Mouse (Mus musculus) testis, adult 2 months (tissue): ENCODE results near the gene Rpl18. TPM values are rescaled to one million over a fixed set of nuclear protein-coding genes. Genes with fewer than 3 reads are reported as not detected.

ENCODE experiments used
- H3K27ac ChIP-seq: fragments of 200-500 bp; 2 replicates; pipeline ENCODE4 v1.5.1; 2012; ENCODE audit warnings: low read depth, low read length; ENCODE audit not compliant: control insufficient read depth, insufficient read depth
- H3K27me3 ChIP-seq: fragments of 200-500 bp; 2 replicates; pipeline ENCODE4 v1.6.1; 2012; ENCODE audit warnings: mild to moderate bottlenecking, low read length, moderate library complexity; ENCODE audit not compliant: control insufficient read depth, insufficient read depth
- H3K36me3 ChIP-seq: fragments of 200-500 bp; 2 replicates; pipeline ENCODE4 v1.6.1; 2012; ENCODE audit warnings: mild to moderate bottlenecking, low read length; ENCODE audit not compliant: control insufficient read depth, insufficient read depth
- H3K4me1 ChIP-seq: fragments of 200-500 bp; 2 replicates; pipeline ENCODE4 v1.6.1; 2012; ENCODE audit warnings: low read length; ENCODE audit not compliant: control insufficient read depth, insufficient read depth
- H3K4me3 ChIP-seq: fragments of 200-500 bp; 2 replicates; pipeline ENCODE4 v1.5.1; 2012; ENCODE audit warnings: low read depth, mild to moderate bottlenecking, low read length, moderate library complexity, mixed read lengths; ENCODE audit not compliant: control insufficient read depth
- CTCF ChIP-seq: fragments of 200-500 bp; IDR thresholded peaks from 2 replicates; pipeline ENCODE4 v1.5.1; 2012; ENCODE audit warnings: low read depth, mild to moderate bottlenecking, inconsistent platforms, low read length, moderate library complexity; ENCODE audit not compliant: control insufficient read depth, insufficient read depth, insufficient replicate concordance
- POLR2A ChIP-seq: fragments of 200-500 bp; IDR thresholded peaks from 2 replicates; pipeline ENCODE4 v1.6.1; 2012; ENCODE audit warnings: low read depth, mild to moderate bottlenecking, inconsistent platforms, low read length, moderate library complexity; ENCODE audit not compliant: control insufficient read depth
- polyA plus RNA-seq: library from polyadenylated mRNA; depleted of rRNA; stranded (reverse); fragments of >200 nt; gene quantifications from 2 replicates; pipeline ENCODE4 v1.2.3, GENCODE M21; 2012

Rpl18 gene
- polyA plus RNA-seq, 1 experiment: 517 TPM

GRCm38 (mm10) chr7:45711316-45712021 lies 3.8 kb upstream of the Rpl18 start:
- Histone ChIP-seq H3K27me3 (no peaks in the 10 kb centered on the region), H3K36me3 (peaks cover 4% of the 10 kb centered on the region), H3K27ac (peak overlapping the region; percentile 26; the same call in 1 of the 2 replicates), H3K4me3 (no peak overlapping the region; the same call in 1 of the 2 replicates), H3K4me1 (peaks cover 47% of the 10 kb centered on the region)
- TF ChIP-seq POLR2A (no peak), CTCF (no peak)

- no peaks in the 10 kb centered on the region for H3K27me3 ChIP-seq
- TF ChIP-seq CTCF (no peak), POLR2A (no peak)
- peaks cover 4% of the 10 kb centered on the region for H3K36me3 ChIP-seq
- H3K4me3 ChIP-seq: peak overlapping the region; percentile 14; the same call in 1 of the 2 replicates
- peaks cover 42% of the 10 kb centered on the region for H3K4me1 ChIP-seq
- peak overlapping the region; percentile 47 for H3K27ac ChIP-seq
Measured at GRCm38 (mm10) chr7:45712022-45712757, 3.1 kb upstream of the Rpl18 start.

- H3K27me3 ChIP-seq: no peaks in the 10 kb centered on the region
- no peak overlapping the region for H3K4me3 ChIP-seq
- TF ChIP-seq POLR2A (no peak), CTCF (no peak)
- peaks cover 4% of the 10 kb centered on the region for H3K36me3 ChIP-seq
- peaks cover 31% of the 10 kb centered on the region for H3K4me1 ChIP-seq
- peak overlapping the region; percentile 19; the same call in 1 of the 2 replicates for H3K27ac ChIP-seq
Measured at GRCm38 (mm10) chr7:45713396-45713795, 1.9 kb upstream of the Rpl18 start.

- Histone ChIP-seq H3K4me1 (peaks cover 26% of the 10 kb centered on the region), H3K27ac (peak overlapping the region; percentile 75), H3K36me3 (peaks cover 4% of the 10 kb centered on the region), H3K27me3 (no peaks in the 10 kb centered on the region), H3K4me3 (peak overlapping the region; percentile 94)
- TF ChIP-seq CTCF (no peak), POLR2A (no peak; the same call in 1 of the 2 replicates)
Measured at GRCm38 (mm10) chr7:45713881-45714520, 1.3 kb upstream of the Rpl18 start.

- TF ChIP-seq POLR2A (no peak), CTCF (no peak)
- H3K27ac ChIP-seq: peak overlapping the region; percentile 75
- no peaks in the 10 kb centered on the region for H3K27me3 ChIP-seq
- H3K4me1 ChIP-seq: peaks cover 23% of the 10 kb centered on the region
- peak overlapping the region; percentile 94 for H3K4me3 ChIP-seq
- H3K36me3 ChIP-seq: peaks cover 4% of the 10 kb centered on the region
Measured at GRCm38 (mm10) chr7:45714630-45715089, 597 bp upstream of the Rpl18 start.

GRCm38 (mm10) chr7:45715741-45716459 lies 643 bp downstream of the Rpl18 start:
- H3K4me1 ChIP-seq: peaks cover 21% of the 10 kb centered on the region

GRCm38 (mm10) chr7:45716460-45716857 lies 1.2 kb downstream of the Rpl18 start:
- peaks cover 4% of the 10 kb centered on the region for H3K36me3 ChIP-seq
- H3K27ac ChIP-seq: no peak overlapping the region
- TF ChIP-seq POLR2A: no peak
- TF ChIP-seq CTCF: no peak
- H3K27me3 ChIP-seq: no peaks in the 10 kb centered on the region
- peaks cover 20% of the 10 kb centered on the region for H3K4me1 ChIP-seq
- peak overlapping the region; percentile 94 for H3K4me3 ChIP-seq

More at GRCm38 (mm10) chr7:45715741-45716459, 643 bp downstream of the Rpl18 start:
- peaks cover 4% of the 10 kb centered on the region for H3K36me3 ChIP-seq
- H3K27ac ChIP-seq: peak overlapping the region; percentile 51
- H3K4me3 ChIP-seq: peak overlapping the region; percentile 94
- no peaks in the 10 kb centered on the region for H3K27me3 ChIP-seq
- TF ChIP-seq POLR2A: no peak
- no peak for TF ChIP-seq CTCF
